10 mouse cellular contexts compared by ENCODE assay signal in genomic region chr9:40581854-40582253, GRCm38 (mm10). TPM values are rescaled to one million over a fixed set of nuclear protein-coding genes. Genes with fewer than 3 reads are reported as not detected.
DNase-seq lines count a peak whose midpoint lies in the region; ATAC-seq lines count a peak whose summit lies in the region.
"Had no signal": no experiment of that assay in that cellular context is flagged by ENCODE, and none has a peak within 500 bp of the region (broad histone marks: within the 10 kb centered on the region; RNA-seq: fewer than 3 reads in every experiment).

No protein-coding gene starts in this region.

- no peaks in the 10 kb centered on the region for H3K36me3 ChIP-seq in liver, embryonic 15.5 days (replicated peaks)
- H3K36me3 ChIP-seq: heart, embryonic 13.5 days; midbrain, embryonic 13.5 days had no signal

- H3K4me1 ChIP-seq in liver, embryonic 15.5 days (replicated peaks) = no peaks in the 10 kb centered on the region
- H3K4me1 ChIP-seq: heart, embryonic 13.5 days had no signal

- H3K4me3 ChIP-seq in liver, embryonic 15.5 days (replicated peaks) = no peak overlapping the region
- H3K4me3 ChIP-seq: erythroblast, embryonic 14.5 days; heart, embryonic 13.5 days; midbrain, embryonic 13.5 days had no signal

- no peaks in the 10 kb centered on the region for H3K9me3 ChIP-seq in liver, embryonic 15.5 days (replicated peaks)
- H3K9me3 ChIP-seq: heart, embryonic 13.5 days; midbrain, embryonic 13.5 days had no signal

- intact Hi-C loops in left cerebral cortex, postnatal 14 days (cut with DNase I) = loop anchor here (2.0 kb wide), 1 partner anchor 167 kb away; no protein-coding TSS in a partner anchor

- no peak overlapping the region for H3K4me2 ChIP-seq in liver, embryonic 15.5 days
- H3K4me2 ChIP-seq: heart, embryonic 13.5 days; midbrain, embryonic 13.5 days had no signal

- peak; percentile 15 to 20 for DNase-seq in lung, adult 18-20 months
- DNase-seq in lung, postnatal 14 days = no peak
- DNase-seq in ZHBTc4 (ENCODE audit: low read depth, low spot score) = peak; percentile 73
- DNase-seq in spleen, postnatal 10 days (ENCODE audit: low spot score in 2 of 2) = peak; percentile 8 to 54
- no peak for DNase-seq in adrenal gland, adult 8-10 months
- DNase-seq in left cerebral cortex, postnatal 14 days (ENCODE audit: low spot score in 2 of 2) = no peak

- H3K27me3 ChIP-seq in liver, embryonic 15.5 days = no peaks in the 10 kb centered on the region
- H3K27me3 ChIP-seq: heart, embryonic 13.5 days; midbrain, embryonic 13.5 days had no signal

- H3K9ac ChIP-seq in liver, embryonic 15.5 days = no peak overlapping the region
- H3K9ac ChIP-seq: heart, embryonic 13.5 days; midbrain, embryonic 13.5 days had no signal

- peak; percentile 37; the same call in 1 of the 2 replicates for ATAC-seq in liver, embryonic 15.5 days (ENCODE audit: insufficient read depth)
- ATAC-seq: midbrain, embryonic 13.5 days had no signal

- H3K27ac ChIP-seq in liver, embryonic 15.5 days (replicated peaks) = no peak overlapping the region; the same call in 1 of the 2 replicates
- H3K27ac ChIP-seq: heart, embryonic 13.5 days; midbrain, embryonic 13.5 days had no signal

- WGBS in liver, embryonic 15.5 days (ENCODE audit: insufficient replicate concordance) = 16% methylated on average over 2 of the region's 2 CpGs

RNA-seq across cellular contexts. Expression of gene Gramd1b, which starts 50.7 kb away (rescaled TPM):
- polyA plus RNA-seq in liver, embryonic 15.5 days (2015; fragmentation: Nextera tagmentation; extraction: Ambion mirVana) = 0.58 and 1.2 TPM in 2 replicates
- total RNA-seq in adrenal gland, adult 8-10 months (2022) = 100 to 1,000 TPM; 341 to 857 (median 612) TPM
- total RNA-seq in left cerebral cortex, postnatal 14 days (2021) = 100 to 1,000 TPM; 155 to 181 TPM

Comparison
In these comparisons a context has a peak if more than half of its experiments do, and no peak if none do; other contexts are left out.
1. DNase-seq: peak in lung, adult 18-20 months (2 of 2), ZHBTc4 (single experiment) and spleen, postnatal 10 days (2 of 2); none in lung, postnatal 14 days (single experiment), adrenal gland, adult 8-10 months (single experiment) and left cerebral cortex, postnatal 14 days (0 of 2).